Mouse (Mus musculus): ENCODE data around the gene Smyd3.

- no peak for TF ChIP-seq CTCF (IDR thresholded peaks at IDR 0.05; ENCODE audit: borderline replicate concordance, extremely low read depth, insufficient read depth, insufficient read length)
- no peak for TF ChIP-seq POLR2A (IDR thresholded peaks at IDR 0.05; ENCODE audit: borderline replicate concordance, extremely low read depth, insufficient read depth, insufficient read length, poor library complexity, severe bottlenecking)
These were observed 156.1 kb downstream of the Smyd3 start for GRCm38 (mm10) chr1:179361481-179362466.
